In the genomic region with DNA sequence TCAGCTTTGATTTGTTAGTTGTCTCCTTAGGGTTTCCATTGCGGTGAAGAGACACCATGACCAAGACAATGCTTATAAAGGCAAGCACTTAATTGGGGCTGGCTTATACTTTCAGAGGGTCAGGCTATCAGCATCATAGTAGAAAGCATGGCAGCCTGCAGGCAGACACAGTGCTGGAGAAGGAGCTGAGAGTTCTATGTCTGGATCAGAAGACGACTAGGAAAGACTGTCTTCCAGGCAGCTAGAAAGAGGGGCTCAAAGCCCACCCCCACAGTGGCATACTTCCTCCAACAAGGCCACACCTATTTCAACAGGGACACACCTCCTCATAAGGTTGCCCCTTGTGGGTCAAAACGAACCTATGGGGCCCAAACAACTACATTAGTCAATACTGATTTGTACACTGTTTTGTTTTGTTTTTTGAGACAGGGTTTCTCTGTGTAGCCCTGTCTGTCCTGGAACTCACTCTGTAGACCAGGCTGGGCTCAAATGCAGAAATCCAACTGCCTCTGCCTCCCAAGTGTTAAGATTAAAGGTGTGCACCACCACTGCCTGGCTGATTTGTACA, we compare ENCODE assay signal across 11 mouse cellular contexts.
"Had no signal": no experiment of that assay in that cellular context is flagged by ENCODE, and none has a peak within 500 bp of the region (broad histone marks: within the 10 kb centered on the region; RNA-seq: fewer than 3 reads in every experiment).

No protein-coding gene starts in this region.

- DNase-seq: right cerebral cortex, adult 18-20 months; right cerebral cortex, postnatal 14 days; right cerebral cortex, postnatal 25 days; right cerebral cortex, postnatal 4 days; spleen, adult 18-20 months; thymus, adult 18-20 months; thymus, adult 2 months; thymus, postnatal 14 days; thymus, postnatal 25 days; thymus, postnatal 36 days; thymus, postnatal 4 days had no signal
